Mouse (Mus musculus) kidney, embryonic 15.5 days (tissue): ENCODE data around the gene Gpd1. TPM values are rescaled to one million over a fixed set of nuclear protein-coding genes. Genes with fewer than 3 reads are reported as not detected.
"Not testable (repeated sequence)": the region's sequence is repeated elsewhere in the genome, so short reads cannot be mapped to it uniquely, and the experiment has no call there.

Experiments
- ATAC-seq: fragments of 200-750 bp; cut with Nextera tagmentation; replicated peaks from 2 replicates; pipeline ENCODE4 v1.8.0; 2017; ENCODE audit warnings: moderate TSS enrichment; ENCODE audit not compliant: low FRiP score
- H3K27ac ChIP-seq: fragments of 300-500 bp; sonication (generic); 2 replicates; pipeline ENCODE4 v1.5.1; 2015; ENCODE audit warnings: mild to moderate bottlenecking, inconsistent platforms
- H3K27me3 ChIP-seq: fragments of 300-500 bp; sonication (generic); 2 replicates; pipeline ENCODE4 v1.6.1; 2015; ENCODE audit warnings: inconsistent platforms
- H3K36me3 ChIP-seq: fragments of 300-500 bp; sonication (generic); 2 replicates; pipeline ENCODE4 v1.6.1; 2015; ENCODE audit warnings: inconsistent platforms
- H3K4me1 ChIP-seq: fragments of 300-500 bp; sonication (generic); 2 replicates; pipeline ENCODE4 v1.6.1; 2015; ENCODE audit warnings: inconsistent platforms
- H3K4me2 ChIP-seq: fragments of 300-500 bp; sonication (generic); 2 replicates; pipeline ENCODE4 v1.6.1; 2015; ENCODE audit warnings: moderate library complexity, mild to moderate bottlenecking, inconsistent platforms
- H3K4me3 ChIP-seq: fragments of 300-500 bp; sonication (generic); replicated peaks from 2 replicates; pipeline ENCODE4 v1.5.1; 2015; ENCODE audit warnings: mild to moderate bottlenecking, inconsistent platforms
- H3K9ac ChIP-seq: fragments of 300-500 bp; sonication (generic); 2 replicates; pipeline ENCODE4 v1.6.1; 2015; ENCODE audit warnings: mild to moderate bottlenecking, inconsistent platforms
- H3K9me3 ChIP-seq: fragments of 300-500 bp; sonication (generic); replicated peaks from 2 replicates; pipeline ENCODE4 v1.6.1; 2016; ENCODE audit warnings: inconsistent platforms
- WGBS: fragments of 180-500 bp; shearing (Covaris S2); methylation state at CpG from one replicate; pipeline ENCODE4 v1.1.7; 2015; ENCODE audit warnings: mixed read lengths; 5-methylcytosine and 5-hydroxymethylcytosine counted together
- polyA plus RNA-seq: library from polyadenylated mRNA; unstranded; fragments of >200 nt; fragmentation: Nextera tagmentation; extraction: Ambion mirVana; gene quantifications from 2 replicates; pipeline ENCODE4 v1.2.1, GENCODE M21; 2015

The Gpd1 gene
- polyA plus RNA-seq, 1 experiment from 2014 or later, result 28.5 TPM

DNA sequence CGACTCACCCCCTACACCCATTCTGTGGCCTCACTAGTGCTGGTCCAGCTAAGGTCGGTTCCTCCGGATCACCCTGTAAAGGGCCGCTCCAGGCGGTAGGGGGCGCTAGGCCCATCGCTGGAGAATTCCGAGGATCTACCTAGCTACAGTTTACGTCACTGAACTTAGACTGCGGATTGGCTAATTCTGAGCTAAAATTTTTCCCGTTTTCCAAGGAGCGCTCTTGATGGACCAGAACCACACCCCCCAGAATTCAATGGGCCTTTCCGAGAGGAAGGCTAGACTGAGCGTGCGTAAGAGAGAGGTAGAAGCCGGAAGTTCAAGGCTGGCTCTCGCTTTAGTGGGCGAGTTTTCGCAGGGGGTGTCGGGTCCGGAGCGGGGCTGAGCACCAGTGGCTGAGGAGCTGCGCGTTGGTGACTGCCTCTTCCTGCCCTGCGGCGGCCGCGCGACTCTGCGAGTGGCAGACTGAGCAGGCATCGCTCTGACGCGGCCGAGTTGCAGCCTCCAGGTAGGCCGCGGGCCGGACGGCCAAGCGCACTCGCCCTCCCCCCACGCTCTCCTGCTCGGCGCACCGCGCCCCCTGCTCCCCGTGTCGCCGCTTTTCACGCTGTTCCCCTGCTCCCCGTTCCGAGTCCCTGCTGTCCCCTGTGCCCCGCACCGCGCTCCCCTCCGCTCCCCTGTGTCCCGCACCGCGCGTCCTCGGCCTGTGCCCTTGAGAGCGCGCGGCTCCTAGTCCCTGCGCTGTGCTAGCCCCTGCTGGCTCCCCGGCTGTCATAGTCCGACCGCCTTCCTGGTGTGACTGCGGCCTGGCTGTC lies 8.2 kb downstream of the Gpd1 start, which contains the start of gene Cox14:
Gene Cox14 (plus strand): TSS at position 278 of the 815 bp plus-strand sequence.
- H3K9me3 ChIP-seq, result peaks cover 4% of the 10 kb centered on the region; the same call in 1 of the 2 replicates
- peak within 1 kb of the TSS; percentile 91 for H3K4me3 ChIP-seq
- peak; percentile 92 for ATAC-seq
- peaks cover 49% of the 10 kb centered on the region for H3K4me1 ChIP-seq
- peak within 1 kb of the TSS; percentile 97 for H3K27ac ChIP-seq
- WGBS, result under 1% methylated on average over 63 of the region's 68 CpGs
- peak within 1 kb of the TSS; percentile 93 for H3K9ac ChIP-seq
- peaks cover 29% of the 10 kb centered on the region for H3K36me3 ChIP-seq
- H3K27me3 ChIP-seq, result no peaks in the 10 kb centered on the region
- peak within 1 kb of the TSS; percentile 70 for H3K4me2 ChIP-seq

GRCm38 (mm10) chr15:99726549-99726948 lies 9.2 kb downstream of the Gpd1 start:
- Histone ChIP-seq H3K4me2 (peak overlapping the region; percentile 70), H3K9ac (peak overlapping the region; percentile 93), H3K4me1 (peaks cover 49% of the 10 kb centered on the region), H3K36me3 (peaks cover 35% of the 10 kb centered on the region), H3K27ac (peak overlapping the region; percentile 97; the same call in 1 of the 2 replicates), H3K9me3 (peaks cover 4% of the 10 kb centered on the region; the same call in 1 of the 2 replicates), H3K4me3 (peak overlapping the region; percentile 91), H3K27me3 (no peaks in the 10 kb centered on the region)
- no peak for ATAC-seq
- WGBS, result 69% methylated on average over 2 of the region's 2 CpGs

- WGBS, result 89% methylated on average over 4 of the region's 5 CpGs
- Histone ChIP-seq H3K36me3 (peaks cover 39% of the 10 kb centered on the region), H3K4me1 (peaks cover 44% of the 10 kb centered on the region)
- ATAC-seq, H3K9ac ChIP-seq, H3K9me3 ChIP-seq, H3K27me3 ChIP-seq, H3K4me2 ChIP-seq, H3K4me3 ChIP-seq, H3K27ac ChIP-seq: not testable (repeated sequence)
Observed at GRCm38 (mm10) chr15:99727039-99727438, 9.7 kb downstream of the Gpd1 start.

GRCm38 (mm10) chr15:99727525-99727924 lies 10.2 kb downstream of the Gpd1 start:
- no peak for ATAC-seq
- 92% methylated on average over 12 of the region's 12 CpGs for WGBS
- Histone ChIP-seq H3K36me3 (peaks cover 42% of the 10 kb centered on the region), H3K9me3 (peaks cover 4% of the 10 kb centered on the region; the same call in 1 of the 2 replicates), H3K27ac (no peak overlapping the region), H3K4me1 (peaks cover 39% of the 10 kb centered on the region), H3K4me2 (no peak overlapping the region), H3K4me3 (no peak overlapping the region), H3K27me3 (no peaks in the 10 kb centered on the region), H3K9ac (no peak overlapping the region)

GRCm38 (mm10) chr15:99728211-99728610 lies 10.9 kb downstream of the Gpd1 start:
- H3K9me3 ChIP-seq, result peaks cover 4% of the 10 kb centered on the region; the same call in 1 of the 2 replicates
- H3K27me3 ChIP-seq, result no peaks in the 10 kb centered on the region
- peaks cover 49% of the 10 kb centered on the region for H3K36me3 ChIP-seq
- WGBS, result 94% methylated on average over 5 of the region's 5 CpGs
- H3K27ac ChIP-seq, result no peak overlapping the region
- ATAC-seq, result no peak
- H3K4me2 ChIP-seq, result no peak overlapping the region
- H3K4me3 ChIP-seq, result no peak overlapping the region
- H3K4me1 ChIP-seq, result peaks cover 32% of the 10 kb centered on the region
- no peak overlapping the region for H3K9ac ChIP-seq

DNA sequence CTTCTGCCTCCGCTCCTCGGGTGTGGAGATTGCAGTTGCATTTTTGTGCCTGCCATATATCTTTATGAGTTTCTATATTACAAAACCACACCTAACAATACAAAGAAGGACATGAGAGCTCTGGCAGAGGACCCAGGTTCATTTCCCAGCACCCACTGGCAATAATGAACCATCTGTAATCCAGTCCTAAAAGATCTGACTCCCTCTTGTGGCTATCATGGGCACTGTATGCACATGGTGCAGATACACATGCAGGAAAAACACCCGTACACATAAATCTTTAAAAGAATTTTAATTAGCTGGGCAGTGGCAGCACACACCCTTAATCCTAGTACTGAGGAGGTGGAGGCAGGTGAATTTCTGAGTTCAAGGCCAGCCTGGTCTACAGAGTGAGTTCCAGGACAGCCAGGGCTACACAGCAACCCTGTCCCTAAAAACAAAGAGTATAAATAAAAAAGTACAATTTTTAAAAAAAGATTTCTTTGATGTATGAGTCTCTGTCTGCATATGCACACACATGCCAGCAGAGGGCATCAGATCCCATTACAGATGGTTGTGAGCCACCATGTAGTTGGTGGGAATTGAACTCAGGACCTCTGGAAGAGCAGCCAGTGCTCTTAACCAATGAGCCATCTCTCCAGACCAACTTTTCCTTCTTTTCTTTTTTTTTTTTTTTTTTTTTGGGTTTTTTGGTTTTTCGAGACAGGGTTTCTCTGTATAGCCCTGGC lies 11.9 kb downstream of the Gpd1 start:
- 96% methylated on average over 4 of the region's 4 CpGs for WGBS
- H3K27ac ChIP-seq, result no peak overlapping the region
- no peak overlapping the region for H3K4me3 ChIP-seq
- H3K9me3 ChIP-seq, result peaks cover 4% of the 10 kb centered on the region; the same call in 1 of the 2 replicates
- H3K27me3 ChIP-seq, result no peaks in the 10 kb centered on the region
- H3K4me1 ChIP-seq, result peaks cover 22% of the 10 kb centered on the region
- H3K9ac ChIP-seq, result no peak overlapping the region
- H3K4me2 ChIP-seq, result no peak overlapping the region
- no peak for ATAC-seq
- H3K36me3 ChIP-seq, result peaks cover 56% of the 10 kb centered on the region

- 100% methylated on average over 2 of the region's 2 CpGs for WGBS
- peaks cover 67% of the 10 kb centered on the region for H3K36me3 ChIP-seq
- H3K9me3 ChIP-seq, result peaks cover 4% of the 10 kb centered on the region; the same call in 1 of the 2 replicates
- H3K27me3 ChIP-seq, result no peaks in the 10 kb centered on the region
- H3K27ac ChIP-seq, result no peak overlapping the region
- H3K4me2 ChIP-seq, result no peak overlapping the region
- ATAC-seq, result no peak
- H3K9ac ChIP-seq, result no peak overlapping the region
- H3K4me3 ChIP-seq, result no peak overlapping the region
- peaks cover 11% of the 10 kb centered on the region; the same call in 1 of the 2 replicates for H3K4me1 ChIP-seq
Observed at GRCm38 (mm10) chr15:99731167-99731566, 13.9 kb downstream of the Gpd1 start.

- Histone ChIP-seq H3K27me3 (no peaks in the 10 kb centered on the region), H3K4me1 (peaks cover 6% of the 10 kb centered on the region; the same call in 1 of the 2 replicates), H3K9ac (no peak overlapping the region), H3K4me3 (no peak overlapping the region), H3K36me3 (peaks cover 72% of the 10 kb centered on the region), H3K4me2 (no peak overlapping the region), H3K9me3 (peaks cover 4% of the 10 kb centered on the region; the same call in 1 of the 2 replicates), H3K27ac (no peak overlapping the region)
- no peak for ATAC-seq
- 83% methylated on average over 3 of the region's 3 CpGs for WGBS
Observed at GRCm38 (mm10) chr15:99731678-99732077, 14.4 kb downstream of the Gpd1 start.

- no peak for ATAC-seq
- WGBS, result 96% methylated on average over 5 of the region's 5 CpGs
- Histone ChIP-seq H3K27ac (no peak overlapping the region), H3K27me3 (no peaks in the 10 kb centered on the region), H3K36me3 (peaks cover 78% of the 10 kb centered on the region), H3K9me3 (peaks cover 4% of the 10 kb centered on the region; the same call in 1 of the 2 replicates), H3K4me2 (no peak overlapping the region), H3K4me3 (no peak overlapping the region), H3K9ac (no peak overlapping the region), H3K4me1 (no peaks in the 10 kb centered on the region)
Observed at GRCm38 (mm10) chr15:99733186-99733585, 15.9 kb downstream of the Gpd1 start.

GRCm38 (mm10) chr15:99735631-99736030 lies 18.3 kb downstream of the Gpd1 start:
- 94% methylated on average over 2 of the region's 2 CpGs for WGBS
- H3K9me3 ChIP-seq, result no peaks in the 10 kb centered on the region

DNA sequence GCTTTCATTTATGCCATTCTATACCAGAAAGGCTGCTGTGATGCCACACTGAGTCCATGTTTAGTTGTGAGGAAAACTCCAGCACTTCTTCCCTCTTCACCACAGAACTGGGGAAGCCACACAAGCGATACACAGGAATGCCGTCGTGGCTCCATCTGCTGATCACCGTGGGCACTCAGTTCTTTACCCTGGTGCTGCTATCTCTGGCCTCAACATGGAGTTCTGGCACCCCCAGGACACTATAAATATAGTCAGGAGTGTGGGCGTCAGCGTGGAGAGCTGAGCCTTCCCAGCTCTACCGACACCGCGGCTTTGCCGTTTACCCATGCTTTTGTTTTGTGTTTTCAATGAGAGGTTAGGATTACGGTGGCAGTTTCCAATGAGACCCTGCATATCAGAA lies 19.4 kb downstream of the Gpd1 start:
- Histone ChIP-seq H3K4me3 (no peak overlapping the region), H3K9ac (no peak overlapping the region), H3K36me3 (peaks cover 86% of the 10 kb centered on the region), H3K4me2 (no peak overlapping the region), H3K27ac (no peak overlapping the region), H3K9me3 (no peaks in the 10 kb centered on the region), H3K27me3 (no peaks in the 10 kb centered on the region), H3K4me1 (no peaks in the 10 kb centered on the region)
- WGBS, result 90% methylated on average over 11 of the region's 11 CpGs
- ATAC-seq, result no peak

More at GRCm38 (mm10) chr15:99735631-99736030, 18.3 kb downstream of the Gpd1 start:
- no peaks in the 10 kb centered on the region for H3K4me1 ChIP-seq
- ATAC-seq, result no peak
- no peak overlapping the region for H3K4me2 ChIP-seq
- no peak overlapping the region for H3K27ac ChIP-seq
- H3K36me3 ChIP-seq, result peaks cover 82% of the 10 kb centered on the region
- H3K9ac ChIP-seq, result no peak overlapping the region
- no peaks in the 10 kb centered on the region for H3K27me3 ChIP-seq
- no peak overlapping the region for H3K4me3 ChIP-seq

- Histone ChIP-seq H3K9ac (no peak overlapping the region), H3K27me3 (no peaks in the 10 kb centered on the region), H3K27ac (no peak overlapping the region), H3K4me1 (no peaks in the 10 kb centered on the region), H3K4me3 (no peak overlapping the region), H3K4me2 (no peak overlapping the region), H3K36me3 (peaks cover 94% of the 10 kb centered on the region), H3K9me3 (no peaks in the 10 kb centered on the region)
- no peak for ATAC-seq
- 97% methylated on average over 4 of the region's 4 CpGs for WGBS
Observed at GRCm38 (mm10) chr15:99740229-99740628, 22.9 kb downstream of the Gpd1 start.
